Mouse (Mus musculus): ENCODE measurements around the gene Nek4.

Gene Nek4

DNA sequence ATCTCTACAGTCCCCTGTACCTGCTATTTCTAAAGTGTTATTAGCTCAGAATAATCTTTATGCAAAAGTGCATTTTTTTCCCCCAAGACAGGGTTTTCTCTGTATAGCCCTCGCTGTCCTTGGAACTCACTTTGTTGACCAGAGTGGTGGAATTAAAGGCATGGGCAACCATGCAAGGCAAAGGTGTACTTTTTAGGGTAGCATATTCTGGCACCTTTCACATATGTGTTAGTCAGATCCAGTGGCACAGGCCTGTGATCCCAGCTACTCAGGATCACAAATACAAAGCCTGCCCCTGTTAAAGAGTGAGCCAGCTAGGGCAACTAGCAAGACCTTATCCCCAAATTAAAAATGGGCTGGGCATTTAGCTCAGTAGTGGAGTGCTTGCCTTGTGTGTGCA is 9.2 kb downstream of the Nek4 start:
- DNase-seq (ENCODE audit: low spot score) = no peak

DNA sequence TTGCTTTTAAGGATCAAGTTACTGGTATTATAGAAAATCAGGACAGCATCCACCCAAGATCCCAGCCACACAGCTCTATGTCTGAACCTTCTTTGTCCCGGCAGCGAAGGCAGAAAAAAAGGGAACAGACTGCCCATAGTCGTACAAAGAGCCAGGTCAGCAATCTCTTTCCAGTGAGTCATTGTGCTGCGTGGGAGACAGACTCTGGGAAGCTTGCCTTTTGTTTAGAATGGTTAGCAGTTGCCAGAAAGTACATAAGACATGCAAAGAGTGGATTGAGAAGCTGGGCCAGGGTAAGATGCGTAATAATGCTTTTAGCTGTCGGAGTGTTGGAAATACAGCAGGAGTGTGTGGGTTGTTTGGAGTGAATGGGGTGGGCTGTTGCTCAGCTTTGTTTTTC is 23.0 kb downstream of the Nek4 start:
- DNase-seq (ENCODE audit: low spot score) = peak; percentile 15

DNA sequence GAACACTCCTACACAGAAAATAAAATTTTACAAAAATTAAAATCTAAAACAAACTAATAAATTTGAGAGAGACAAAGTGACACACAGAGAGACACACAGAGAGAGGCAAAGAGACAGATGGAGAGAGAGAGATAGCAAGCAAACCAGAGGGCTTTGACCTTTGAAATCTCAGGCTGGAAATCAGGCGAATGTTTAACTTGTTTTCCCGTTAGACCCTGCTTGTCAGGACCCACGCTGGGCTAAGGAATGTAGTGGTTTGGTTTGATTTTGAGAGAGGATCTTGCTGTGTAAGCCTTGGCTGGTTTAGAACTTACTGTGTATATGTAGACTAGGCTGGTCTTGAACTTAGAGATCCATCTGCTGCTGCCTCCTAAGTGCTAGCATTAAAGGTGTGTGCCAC is 25.0 kb downstream of the Nek4 start:
- DNase-seq (ENCODE audit: low spot score) = no peak

DNA sequence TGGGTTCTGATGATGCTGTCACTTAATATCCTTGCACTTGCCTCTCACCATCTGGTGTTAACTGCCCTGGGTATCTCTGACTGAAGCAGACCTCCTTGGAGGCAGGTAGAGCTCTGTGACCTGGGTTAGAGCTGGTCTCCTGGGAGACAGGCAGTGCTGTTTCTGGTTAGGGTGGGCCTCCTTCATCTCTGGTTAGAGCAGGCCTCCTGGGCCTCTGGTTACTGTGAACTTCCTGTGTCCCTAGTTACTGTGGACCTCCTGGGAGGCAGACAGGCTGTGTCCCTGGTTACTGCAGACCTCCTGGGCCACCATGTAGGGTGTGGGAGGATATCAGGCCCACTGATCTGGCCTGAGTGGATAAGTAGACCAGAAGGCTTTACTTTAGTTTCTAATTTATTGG is 45.2 kb downstream of the Nek4 start:
- no peak for DNase-seq (ENCODE audit: low spot score)

DNA sequence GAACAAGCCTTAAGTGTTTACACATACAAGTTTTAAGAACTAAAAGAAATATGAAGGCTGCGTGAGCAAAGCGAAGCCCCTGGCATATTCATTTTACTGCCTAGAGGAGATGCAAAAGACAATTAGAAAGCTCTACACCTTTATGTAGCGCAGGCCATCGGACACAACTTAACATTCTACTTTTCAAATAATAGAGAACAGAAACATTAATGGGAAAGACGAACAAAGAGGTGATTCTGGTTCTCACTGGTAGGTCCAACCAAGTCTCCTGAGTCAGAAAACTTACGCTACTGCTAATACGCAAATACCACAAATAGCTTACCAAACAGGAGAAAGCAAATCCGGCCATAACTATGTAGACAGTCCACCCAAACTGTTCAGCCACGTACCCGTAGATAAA is 49.2 kb downstream of the Nek4 start:
- DNase-seq (ENCODE audit: low spot score) = no peak

DNA sequence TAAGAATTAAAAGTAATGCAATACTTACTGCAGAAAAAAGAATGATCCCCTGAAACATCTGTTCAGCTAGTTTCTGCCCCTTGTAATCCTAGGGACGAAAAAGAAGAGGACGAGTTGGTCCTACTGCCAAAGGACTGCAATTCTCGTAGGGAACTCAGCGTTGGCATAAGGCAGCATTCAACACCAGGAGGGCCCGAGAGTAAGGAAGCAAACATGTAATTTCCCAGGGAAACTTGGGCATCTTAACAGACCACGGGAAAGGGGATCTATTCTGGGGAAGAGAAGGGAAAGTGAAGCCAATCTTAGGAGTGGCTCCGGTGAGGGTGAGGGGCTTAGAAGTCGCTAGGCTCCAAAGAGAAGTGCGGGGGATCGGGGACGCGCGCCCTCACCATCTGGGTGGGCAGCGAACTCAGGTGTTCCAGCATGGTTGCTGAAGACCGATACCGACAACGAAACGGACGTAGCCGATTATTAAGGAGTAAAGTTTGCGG is 49.7 kb downstream of the Nek4 start:
- DNase-seq (ENCODE audit: low spot score) = no peak

DNA sequence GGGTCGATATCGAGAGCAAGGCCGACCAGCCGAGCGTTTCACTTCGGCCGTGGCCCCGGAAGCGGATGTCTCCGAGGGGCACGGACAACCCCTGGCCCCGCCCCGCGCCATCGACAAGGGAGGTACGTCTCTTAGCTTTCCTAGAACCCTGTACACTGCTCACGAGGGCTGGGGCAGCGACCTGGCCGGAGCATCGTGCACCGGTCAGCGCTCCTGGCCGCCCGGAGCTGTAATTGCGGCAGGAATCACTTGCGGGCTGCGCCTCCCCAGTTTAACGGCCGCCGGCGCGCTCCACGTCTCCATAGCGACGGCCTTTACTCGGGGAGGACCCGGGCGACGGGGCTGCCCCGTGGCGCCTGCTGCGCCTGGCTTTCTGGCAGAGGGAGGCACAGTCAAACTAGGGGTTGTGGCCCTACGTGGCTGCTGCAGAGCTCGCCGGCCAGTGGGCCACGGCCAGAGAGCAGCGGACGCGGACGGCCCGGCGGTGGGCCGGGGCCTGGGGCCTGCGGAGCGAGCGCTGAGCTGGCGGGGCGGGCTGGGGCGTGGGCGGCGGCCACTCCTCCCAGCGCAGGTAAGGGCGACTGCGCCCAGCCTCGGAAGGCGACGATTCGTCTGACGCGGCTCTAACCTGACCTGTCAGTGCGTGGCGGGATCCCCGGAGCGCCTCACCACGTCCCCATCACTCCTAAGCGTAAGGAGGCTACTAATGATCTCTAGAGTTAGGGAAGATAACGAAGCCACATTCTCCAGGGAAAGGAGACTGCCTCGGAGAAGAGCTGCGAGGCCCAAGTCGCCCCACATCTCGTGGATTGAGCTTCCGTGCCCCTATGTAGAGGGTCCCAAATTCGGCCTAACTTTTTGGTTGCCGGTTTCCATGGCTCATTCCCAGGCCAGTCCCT is 50.4 kb downstream of the Nek4 start, which contains the start of the genes Glt8d1 and Spcs1:
TSS of gene Glt8d1 (plus strand) at position 94 of the 899 bp plus-strand sequence.
TSS of gene Spcs1 (minus strand) at position 366 of the 899 bp plus-strand sequence.
- peak; percentile 79 for DNase-seq (ENCODE audit: low spot score)

DNA sequence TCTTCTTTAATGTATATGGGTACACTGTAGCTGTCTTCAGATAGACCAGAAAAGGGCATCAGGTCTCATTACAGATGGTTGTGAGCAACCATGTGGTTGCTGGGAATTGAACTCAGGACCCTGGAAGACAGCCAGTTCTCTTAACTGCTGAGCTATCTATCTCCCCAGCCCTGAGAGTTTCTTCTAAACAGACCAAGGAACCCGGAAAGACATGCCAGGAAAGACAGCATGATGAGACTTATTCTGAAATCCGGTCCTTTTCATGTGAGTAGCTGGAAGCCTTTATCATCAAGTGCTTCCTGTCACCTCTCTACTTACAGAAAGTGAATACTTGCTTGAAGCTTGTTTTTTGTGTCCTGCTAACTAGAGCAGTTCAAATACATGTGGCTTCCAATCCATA is 53.4 kb downstream of the Nek4 start:
- no peak for DNase-seq (ENCODE audit: low spot score)

DNA sequence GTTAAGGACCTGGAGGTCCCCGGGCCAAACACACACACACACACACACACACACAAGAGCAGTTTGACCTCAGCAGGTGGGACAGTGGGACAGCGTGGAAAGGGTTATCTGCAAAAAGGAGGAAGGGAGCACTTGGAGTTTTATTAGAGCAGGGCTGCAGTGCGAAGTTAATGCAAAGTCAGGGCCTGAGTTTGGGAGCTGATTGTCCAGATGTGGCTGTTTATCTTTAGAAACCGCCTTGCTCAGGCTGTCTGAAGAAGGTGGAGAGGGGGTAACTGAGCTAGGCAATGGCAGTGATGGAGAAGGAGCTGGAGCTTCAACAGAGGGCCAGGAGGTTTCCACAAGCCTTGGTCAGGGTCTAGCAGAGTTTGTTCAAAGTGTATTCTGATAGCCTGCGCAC is 55.6 kb downstream of the Nek4 start:
- DNase-seq (ENCODE audit: low spot score) = no peak

DNA sequence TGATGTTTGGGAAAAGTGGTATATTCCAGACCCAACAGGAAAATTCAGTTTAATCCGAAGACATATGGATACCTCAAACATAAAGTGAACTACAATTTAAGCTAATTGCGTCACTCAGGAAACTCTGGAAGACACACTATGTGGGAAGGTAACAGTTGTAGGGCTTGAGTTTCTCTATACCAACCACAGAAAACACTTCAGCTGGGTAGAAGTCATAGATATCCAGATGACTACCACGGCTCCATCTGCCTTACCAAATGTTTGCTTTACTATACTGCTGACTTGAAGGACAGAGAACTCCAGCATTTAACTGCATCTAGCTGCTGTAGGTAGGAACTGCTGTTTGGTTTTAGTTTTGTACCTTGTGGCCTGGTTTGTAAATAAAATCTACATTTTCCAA is 60.4 kb downstream of the Nek4 start:
- no peak for DNase-seq (ENCODE audit: low spot score)

DNA sequence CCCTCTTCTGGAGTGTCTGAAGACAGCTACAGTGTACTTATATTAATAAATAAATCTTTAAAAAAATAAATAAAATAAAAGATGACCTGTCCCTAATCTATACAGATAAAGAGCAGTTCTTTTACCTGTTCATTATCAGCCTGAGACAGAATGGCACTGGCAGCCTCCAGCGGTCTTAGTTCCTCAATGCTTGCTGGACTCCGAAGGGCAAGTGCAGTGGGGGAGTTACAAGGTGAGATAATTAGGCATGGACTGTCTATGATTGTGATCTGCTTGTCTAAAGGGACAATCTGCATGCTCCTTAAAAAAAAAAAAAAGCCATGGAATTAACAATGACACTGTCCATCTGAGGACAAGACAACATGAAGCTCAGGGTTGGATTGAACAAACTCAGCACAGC is 62.8 kb downstream of the Nek4 start:
- no peak for DNase-seq (ENCODE audit: low spot score)

DNA sequence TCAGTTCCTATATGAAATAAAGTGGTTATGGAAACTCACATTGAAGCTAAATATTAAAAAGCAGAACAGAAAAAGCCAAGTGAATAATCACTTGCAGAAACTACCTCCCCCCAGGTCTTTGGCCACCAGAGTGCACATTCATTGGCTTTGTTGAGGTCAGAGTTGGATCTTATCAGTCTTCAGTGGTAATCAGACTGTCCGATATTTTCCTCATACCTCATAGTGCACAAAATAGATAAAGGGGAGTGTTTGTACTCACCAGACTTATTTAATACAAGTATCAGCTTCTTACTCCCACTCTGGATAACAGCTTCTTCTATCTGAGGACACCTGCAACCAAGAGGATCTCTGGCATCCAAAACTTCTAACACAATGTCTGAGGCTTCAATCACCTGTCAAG is 64.9 kb downstream of the Nek4 start:
- DNase-seq (ENCODE audit: low spot score) = no peak

DNA sequence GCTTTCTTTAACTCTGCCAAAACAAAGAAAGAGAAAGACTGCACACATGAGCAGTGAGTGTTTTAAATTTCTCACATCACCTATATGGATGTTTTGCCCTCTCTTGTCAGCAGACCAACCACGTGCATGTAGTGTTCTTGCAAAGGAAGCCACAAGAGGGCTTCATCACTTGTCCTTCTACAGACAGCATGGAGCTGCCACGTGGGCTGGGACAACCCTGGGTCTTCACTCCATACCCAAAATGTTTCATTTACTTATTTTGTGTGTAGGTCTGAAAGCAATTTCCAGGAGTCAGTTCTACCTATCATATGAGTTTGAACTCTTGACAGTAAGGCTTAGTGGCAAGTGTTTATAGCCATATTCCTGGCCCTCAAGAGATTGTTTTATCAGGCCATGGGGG is 66.7 kb downstream of the Nek4 start:
- DNase-seq (ENCODE audit: low spot score) = no peak

DNA sequence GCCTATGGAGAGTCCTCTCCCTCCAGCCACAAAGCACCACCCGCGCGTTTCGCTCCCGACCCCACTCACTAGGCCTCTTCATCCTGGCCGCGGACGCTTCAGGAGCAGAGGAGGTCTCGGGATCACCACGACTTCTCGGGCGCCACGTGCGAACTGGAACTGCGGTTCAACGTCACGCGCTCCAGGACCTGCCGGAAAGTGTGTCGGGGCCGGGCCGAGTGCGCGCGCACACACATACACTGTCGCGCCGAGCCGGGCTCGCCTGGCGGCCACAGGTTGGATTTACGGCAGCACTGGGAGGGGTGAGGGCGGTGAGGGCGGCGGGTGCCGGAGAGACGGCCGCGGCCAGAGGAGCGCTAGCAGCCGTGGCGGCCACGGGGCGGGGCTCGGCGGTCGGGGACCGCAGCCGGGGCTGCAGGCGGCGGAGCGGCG is 67.7 kb downstream of the Nek4 start, which contains the start of the genes Pbrm1 and Gnl3:
TSS of gene Pbrm1 (plus strand) at position 279 of the 432 bp plus-strand sequence.
TSS of gene Gnl3 (minus strand) at position 293 of the 432 bp plus-strand sequence.
- peak; percentile 92 for DNase-seq (ENCODE audit: low spot score)

DNA sequence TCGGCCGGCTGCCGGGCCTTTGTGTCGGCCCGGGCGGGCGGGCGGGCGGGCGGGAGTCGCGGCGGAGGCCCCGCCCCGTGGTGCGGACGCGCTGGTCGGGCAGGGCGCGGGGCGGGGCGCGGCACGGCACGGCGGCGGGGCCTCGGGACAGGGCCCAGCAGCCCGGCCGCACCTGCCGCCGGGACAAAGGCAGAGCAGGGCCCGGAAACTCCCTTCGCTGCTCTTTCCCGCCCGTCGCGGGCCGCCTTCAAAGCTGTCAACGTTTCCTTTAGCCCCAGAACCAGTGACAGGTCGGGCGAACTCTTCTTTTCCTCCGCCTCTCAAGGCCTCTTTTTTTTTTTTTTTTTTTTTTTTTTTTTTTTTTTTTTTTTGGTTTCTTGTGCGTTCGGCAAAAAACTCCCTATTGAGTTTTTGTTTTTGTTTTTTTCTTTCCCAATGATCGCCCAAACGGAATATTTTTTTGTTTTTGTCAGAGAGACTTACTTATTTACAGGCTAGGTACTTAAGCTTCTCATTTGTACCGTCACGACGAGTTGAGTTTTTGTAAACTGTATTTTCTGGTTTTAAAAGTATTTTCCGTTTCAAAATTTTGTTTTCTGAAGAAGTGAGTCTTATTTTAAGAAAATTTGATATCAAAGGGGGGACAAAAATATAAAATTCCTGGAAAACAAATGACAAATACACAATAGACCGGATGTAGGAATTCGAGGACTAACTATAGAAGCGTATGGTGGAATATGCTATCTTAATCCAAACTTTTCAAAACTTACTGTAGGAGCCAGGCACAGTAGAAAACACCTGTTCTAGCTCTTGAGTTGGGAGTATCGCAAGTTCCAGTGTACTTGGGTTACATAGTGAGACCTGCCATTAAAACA is 68.4 kb downstream of the Nek4 start:
- peak; percentile 52 for DNase-seq (ENCODE audit: low spot score)

DNA sequence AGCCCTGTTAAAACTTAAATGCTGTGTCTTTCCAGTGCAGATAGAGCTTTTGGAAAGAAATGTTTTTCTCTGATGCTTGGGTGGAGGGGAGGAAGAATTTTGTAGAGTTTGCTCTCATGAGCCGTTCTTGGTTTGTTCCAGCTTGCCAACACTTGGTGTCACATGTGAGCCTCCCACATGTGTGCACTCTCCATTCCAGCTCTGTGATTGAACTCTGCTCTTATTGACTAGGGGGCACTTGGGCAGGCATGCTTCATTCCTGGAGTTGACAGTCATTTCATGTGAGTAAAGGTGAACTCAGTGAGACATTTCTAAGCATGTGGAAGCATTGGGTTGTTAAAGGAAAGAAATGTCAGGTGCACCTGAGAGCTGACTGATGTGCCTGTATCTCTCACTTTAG is 71.4 kb downstream of the Nek4 start:
- DNase-seq (ENCODE audit: low spot score) = no peak

DNA sequence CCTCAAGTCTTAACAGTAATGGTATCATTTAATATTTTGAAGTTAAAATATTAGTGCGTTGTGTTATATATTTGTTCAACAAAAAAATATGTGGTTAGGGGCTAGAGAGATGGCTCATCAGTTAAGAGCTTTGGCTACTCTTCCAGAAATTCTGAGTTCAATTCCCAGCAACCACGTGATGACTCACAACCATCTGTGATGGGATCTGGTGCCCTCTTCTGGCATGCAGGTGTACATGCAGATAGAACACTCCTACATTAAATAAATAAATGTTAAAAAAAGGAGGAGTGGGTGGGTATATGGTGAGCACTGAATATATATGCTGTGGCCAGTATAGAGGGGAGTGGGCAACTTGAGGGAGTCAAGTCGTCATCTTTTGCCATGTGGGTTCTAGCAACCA is 74.6 kb downstream of the Nek4 start:
- no peak for DNase-seq (ENCODE audit: low spot score)

Data from ovary, postnatal 14 days (tissue).